Mouse (Mus musculus) CH12.LX (cell line): Measurements from ENCODE around the gene Rdh11. TPM values are rescaled to one million over a fixed set of nuclear protein-coding genes. Genes with fewer than 3 reads are reported as not detected.

Experiments used
- DNase-seq: peaks from one replicate; pipeline ENCODE4 v3.0.0-alpha.2; 2013; ENCODE audit errors: extremely low read depth
- H3K27ac ChIP-seq: 2 replicates; pipeline ENCODE4 v1.5.1; 2012; ENCODE audit warnings: low read depth, mild to moderate bottlenecking, control low read depth, moderate library complexity; ENCODE audit not compliant: insufficient read depth
- H3K27me3 ChIP-seq: replicated peaks from 2 replicates; pipeline ENCODE3; 2012; ENCODE audit warnings: inconsistent platforms
- H3K36me3 ChIP-seq, 2 experiments: replicated peaks in 1 of 2; 2 replicates each; pipeline versions ENCODE3 to v1.6.1; 2012; ENCODE audit warnings: inconsistent platforms in 1 of 2, low read length in 1 of 2, mild to moderate bottlenecking in 1 of 2, mixed read lengths in 1 of 2, moderate library complexity in 1 of 2; ENCODE audit not compliant: control insufficient read depth in 1 of 2, insufficient read depth in 1 of 2
- H3K4me1 ChIP-seq, 2 experiments: 2 replicates each; pipeline ENCODE4 v1.6.1; 2012; ENCODE audit warnings: inconsistent platforms in 1 of 2, moderate library complexity in 1 of 2; ENCODE audit not compliant: insufficient read depth in 2 of 2, control insufficient read depth in 1 of 2
- H3K4me2 ChIP-seq: 2 replicates; pipeline ENCODE4 v1.6.1; 2012; ENCODE audit warnings: low read depth, mild to moderate bottlenecking, control low read depth; ENCODE audit not compliant: poor library complexity, insufficient read depth, severe bottlenecking
- H3K4me3 ChIP-seq, 3 experiments: fragments of 150-350 bp in 1 of 3; sonication (generic) in 1 of 3; replicated peaks in 1 of 3; 2 replicates each; pipeline versions ENCODE3 to v1.5.1; 2011 to 2012; ENCODE audit warnings: low read depth in 2 of 3, low read length in 2 of 3, mild to moderate bottlenecking in 2 of 3, moderate library complexity in 2 of 3, control low read depth in 1 of 3, improper control_type of control experiment in 1 of 3, inconsistent platforms in 1 of 3, mixed read lengths in 1 of 3; ENCODE audit not compliant: poor library complexity in 1 of 3
- H3K79me2 ChIP-seq: replicated peaks from 2 replicates; pipeline ENCODE4 v1.6.1; 2012; ENCODE audit warnings: mild to moderate bottlenecking, moderate library complexity; ENCODE audit not compliant: control insufficient read depth, poor library complexity, insufficient read depth, severe bottlenecking; ENCODE audit errors: extremely low read depth
- H3K9ac ChIP-seq: 2 replicates; pipeline ENCODE4 v1.6.1; 2012; ENCODE audit warnings: low read depth, mild to moderate bottlenecking, control low read depth, moderate library complexity; ENCODE audit not compliant: insufficient read depth
- H3K9me3 ChIP-seq: replicated peaks from 2 replicates; pipeline ENCODE3; 2012; ENCODE audit warnings: low read length, inconsistent platforms, mixed read lengths
- BHLHE40 ChIP-seq: IDR thresholded peaks from 2 replicates; pipeline ENCODE4 v1.6.1; 2011; ENCODE audit warnings: mild to moderate bottlenecking, low read depth, low read length, improper control_type of control experiment
- CHD1 ChIP-seq: IDR thresholded peaks from 2 replicates; pipeline ENCODE4 v1.6.1; 2012; ENCODE audit warnings: low read depth, low read length, improper control_type of control experiment, inconsistent platforms
- CHD2 ChIP-seq: IDR thresholded peaks from 2 replicates; pipeline ENCODE4 v1.6.1; 2011; ENCODE audit warnings: low read length, improper control_type of control experiment
- E2F4 ChIP-seq: IDR thresholded peaks from 2 replicates; pipeline ENCODE4 v1.6.1; 2011; ENCODE audit warnings: low read depth, low read length, improper control_type of control experiment; ENCODE audit not compliant: insufficient replicate concordance
- ELF1 ChIP-seq: IDR thresholded peaks from 2 replicates; pipeline ENCODE4 v1.6.1; 2014; ENCODE audit warnings: low read depth, mild to moderate bottlenecking, inconsistent platforms, low read length, improper control_type of control experiment
- ETS1 ChIP-seq: conservative IDR thresholded peaks from 2 replicates; pipeline ENCODE4 v1.6.1; 2012; ENCODE audit warnings: low read depth, mild to moderate bottlenecking, inconsistent platforms, low read length, improper control_type of control experiment, moderate library complexity
- GABPA ChIP-seq: IDR thresholded peaks from 2 replicates; pipeline ENCODE4 v1.6.1; 2012; ENCODE audit warnings: low read depth, low read length, improper control_type of control experiment, inconsistent platforms; ENCODE audit not compliant: insufficient replicate concordance
- IRF4 ChIP-seq: IDR thresholded peaks from 2 replicates; pipeline ENCODE4 v1.6.1; 2014; ENCODE audit warnings: low read depth, mild to moderate bottlenecking, inconsistent platforms, low read length, improper control_type of control experiment
- JUN ChIP-seq: IDR thresholded peaks from 2 replicates; pipeline ENCODE4 v1.6.1; 2011; ENCODE audit warnings: low read depth, mild to moderate bottlenecking, low read length, improper control_type of control experiment, moderate library complexity; ENCODE audit not compliant: insufficient read depth
- JUND ChIP-seq: conservative IDR thresholded peaks from 2 replicates; pipeline ENCODE4 v1.6.1; 2011; ENCODE audit warnings: low read depth, low read length, improper control_type of control experiment
- KAT2A ChIP-seq: IDR thresholded peaks from 2 replicates; pipeline ENCODE4 v1.6.1; 2012; ENCODE audit warnings: low read length, improper control_type of control experiment, inconsistent platforms; ENCODE audit not compliant: insufficient replicate concordance
- MAZ ChIP-seq: IDR thresholded peaks from 2 replicates; pipeline ENCODE4 v1.6.1; 2012; ENCODE audit warnings: low read depth, mild to moderate bottlenecking, inconsistent platforms, low read length, improper control_type of control experiment, moderate library complexity
- MEF2A ChIP-seq: IDR thresholded peaks from 2 replicates; pipeline ENCODE4 v1.6.1; 2014; ENCODE audit warnings: low read depth, mild to moderate bottlenecking, inconsistent platforms, low read length, improper control_type of control experiment, borderline replicate concordance
- MXI1 ChIP-seq: IDR thresholded peaks from 2 replicates; pipeline ENCODE4 v1.6.1; 2011; ENCODE audit warnings: mild to moderate bottlenecking, low read depth, low read length, improper control_type of control experiment
- MYC ChIP-seq: IDR thresholded peaks from 2 replicates; pipeline ENCODE4 v1.6.1; 2011; ENCODE audit warnings: low read depth, mild to moderate bottlenecking, improper control_type of control experiment, low read length
- POLR2A ChIP-seq: IDR thresholded peaks from 2 replicates; pipeline ENCODE4 v1.6.1; 2011; ENCODE audit warnings: low read depth, mild to moderate bottlenecking, improper control_type of control experiment, low read length
- POLR2AphosphoS2 ChIP-seq: IDR thresholded peaks from 2 replicates; pipeline ENCODE4 v1.6.1; 2011; ENCODE audit warnings: low read depth, low read length, improper control_type of control experiment
- RCOR1 ChIP-seq: conservative IDR thresholded peaks from 2 replicates; pipeline ENCODE4 v1.6.1; 2012; ENCODE audit warnings: low read depth, mild to moderate bottlenecking, inconsistent platforms, low read length, improper control_type of control experiment
- SIN3A ChIP-seq: IDR thresholded peaks from 2 replicates; pipeline ENCODE4 v1.6.1; 2012; ENCODE audit warnings: low read length, improper control_type of control experiment, inconsistent platforms
- SMC3 ChIP-seq: IDR thresholded peaks from 2 replicates; pipeline ENCODE4 v1.6.1; 2011; ENCODE audit warnings: low read depth, low read length, improper control_type of control experiment
- TBP ChIP-seq: conservative IDR thresholded peaks from 2 replicates; pipeline ENCODE4 v1.6.1; 2011; ENCODE audit warnings: low read depth, low read length, improper control_type of control experiment
- USF2 ChIP-seq: conservative IDR thresholded peaks from 2 replicates; pipeline ENCODE4 v1.6.1; 2011; ENCODE audit warnings: low read depth, low read length, improper control_type of control experiment
- ZC3H11A ChIP-seq: IDR thresholded peaks from 2 replicates; pipeline ENCODE4 v1.6.1; 2012; ENCODE audit warnings: low read depth, mild to moderate bottlenecking, inconsistent platforms, low read length, improper control_type of control experiment
- ZKSCAN1 ChIP-seq: IDR thresholded peaks from 2 replicates; pipeline ENCODE4 v1.6.1; 2012; ENCODE audit warnings: low read depth, inconsistent platforms, low read length, improper control_type of control experiment, borderline replicate concordance
- dilution Hi-C: fragments of 300-500 bp; cut with MboI; formaldehyde crosslinking; loops from 2 replicates; pipeline ENCODE4 v1.14.3; 2020; ENCODE audit warnings: low sequenced_read_pairs; ENCODE audit not compliant: extremely low pct_unique_long_range_greater_than_20kb, extremely low pct_ligation_motif_present
- in situ Hi-C: fragments of 300-500 bp; cut with MboI; formaldehyde crosslinking; loops from 3 replicates; pipeline ENCODE4 v1.14.3; 2019; ENCODE audit warnings: low sequenced_read_pairs, low pct_ligation_motif_present, low pct_unique_long_range_greater_than_20kb, mixed read lengths
- polyA plus RNA-seq: library from polyadenylated mRNA; unstranded; fragments of >175 nt; gene quantifications from 2 replicates; pipeline ENCODE4 v1.2.1, GENCODE M21; 2012; ENCODE audit warnings: low read depth; ENCODE audit not compliant: insufficient read length
- total RNA-seq, 2 experiments: library from RNA; depleted of rRNA; stranded (reverse); fragments of 300-350 nt in 1 of 2; fragments of >200 nt in 1 of 2; gene quantifications; 2 replicates each; pipeline ENCODE4 v1.2.3; 2012 to 2014

The Rdh11 gene
- total and polyA plus RNA-seq, 3 experiments = 46.3 to 121 (median 47.4) TPM

DNA sequence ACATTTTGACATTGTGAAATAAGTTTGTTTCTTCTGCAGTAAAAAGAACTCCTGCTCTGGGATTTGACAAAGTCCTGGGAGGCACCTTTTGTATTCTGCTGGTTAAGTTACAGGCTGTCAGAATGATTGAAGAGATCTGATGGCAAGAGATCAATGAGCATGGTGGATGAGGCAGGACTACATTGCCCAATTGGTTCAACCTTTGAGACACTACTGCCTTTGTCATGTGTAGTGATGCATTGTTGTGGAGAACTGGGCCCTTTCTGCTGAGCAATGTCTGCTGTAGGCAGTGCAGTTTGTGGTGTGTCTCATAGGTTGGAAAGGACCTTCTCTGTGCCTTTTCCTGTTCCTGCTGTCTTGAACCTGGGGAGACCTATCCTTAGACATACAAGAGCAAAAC lies 50.7 kb downstream of the Rdh11 start:
- Histone ChIP-seq H3K9ac (no peak overlapping the region), H3K9me3 (no peaks in the 10 kb centered on the region), H3K79me2 (no peaks in the 10 kb centered on the region), H3K27me3 (no peaks in the 10 kb centered on the region), H3K27ac (no peak overlapping the region), H3K4me3 (no peak overlapping the region)
- in situ Hi-C loops = no loop called here
- TF ChIP-seq ETS1 (no peak), MAZ (no peak), E2F4 (no peak), POLR2AphosphoS2 (no peak), IRF4 (no peak), POLR2A (no peak), MXI1 (no peak), SIN3A (no peak), SMC3 (no peak), TBP (no peak), JUN (no peak), BHLHE40 (no peak), CHD2 (no peak)
- TF ChIP-seq, all 38 proteins: peak for 0
- Histone ChIP-seq H3K4me2 (no peak overlapping the region), H3K36me3 (peaks cover 0 to 2% of the 10 kb centered on the region in 2 experiments), H3K4me1 (0 out of 4 replicates have a peak, but pooled peaks cover 0 to 3% of the 10 kb centered on the region in 2 experiments)
- no peak for DNase-seq
- dilution Hi-C loops = no loop called here

DNA sequence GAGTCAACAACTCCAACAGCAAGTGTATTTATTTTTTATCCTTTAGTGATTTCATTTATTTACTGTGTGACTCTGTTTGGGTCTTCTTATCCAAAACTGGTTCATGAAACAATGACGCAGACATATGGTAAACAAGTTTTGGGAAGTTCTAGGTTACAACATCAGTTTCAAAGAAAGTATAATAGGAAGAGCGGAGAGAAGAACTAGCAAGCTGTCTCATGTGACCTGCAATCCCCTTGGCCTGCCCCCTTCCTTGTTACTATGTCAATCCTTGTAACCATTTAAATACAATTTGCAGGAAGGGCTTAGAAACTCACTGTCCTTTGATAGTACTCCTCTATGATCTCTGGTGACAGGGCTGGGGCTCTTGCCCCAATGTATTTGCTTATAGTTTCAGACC lies 51.3 kb downstream of the Rdh11 start:
- no peak for TF ChIP-seq KAT2A
- TF ChIP-seq SMC3 = no peak
- no peak for TF ChIP-seq JUN
- no peak for TF ChIP-seq GABPA
- TF ChIP-seq ZC3H11A = no peak
- no peak for TF ChIP-seq MEF2A
- TF ChIP-seq IRF4 = no peak
- no peak for TF ChIP-seq TBP
- TF ChIP-seq CHD1 = no peak
- no peak for TF ChIP-seq RCOR1
- TF ChIP-seq ETS1 = no peak
- no peak for TF ChIP-seq MYC
- TF ChIP-seq USF2 = no peak
- no peak for TF ChIP-seq ZKSCAN1
- TF ChIP-seq SIN3A = no peak
- TF ChIP-seq ELF1 = no peak
- no peak for TF ChIP-seq POLR2AphosphoS2
- TF ChIP-seq JUND = no peak
- Histone ChIP-seq H3K4me2 (no peak overlapping the region), H3K9me3 (no peaks in the 10 kb centered on the region), H3K4me3 (no peak overlapping the region), H3K79me2 (no peaks in the 10 kb centered on the region), H3K9ac (no peak overlapping the region), H3K27ac (no peak overlapping the region), H3K4me1 (0 out of 4 replicates have a peak, but pooled peaks cover 0 to 3% of the 10 kb centered on the region in 2 experiments), H3K36me3 (peaks cover 0 to 2% of the 10 kb centered on the region in 2 experiments), H3K27me3 (no peaks in the 10 kb centered on the region)
- in situ Hi-C loops = no loop called here
- DNase-seq = no peak
- dilution Hi-C loops = no loop called here
